Mouse (Mus musculus) liver, adult 2 months (tissue): ENCODE data around the gene 1700021F05Rik. TPM values are rescaled to one million over a fixed set of nuclear protein-coding genes. Genes with fewer than 3 reads are reported as not detected.

Experiments
- DNase-seq: peaks from one replicate; pipeline ENCODE4 v3.0.0-alpha.2; 2011; ENCODE audit warnings: low read depth, low spot score; ENCODE audit errors: extremely low read depth
- H3K27ac ChIP-seq: fragments of 200-500 bp; replicated peaks from 2 replicates; pipeline ENCODE4 v1.5.1; 2012; ENCODE audit warnings: low read depth, mild to moderate bottlenecking, control low read depth, inconsistent platforms, low read length; ENCODE audit not compliant: insufficient read depth
- H3K27me3 ChIP-seq: fragments of 200-500 bp; 2 replicates; pipeline ENCODE4 v1.6.1; 2012; ENCODE audit warnings: mild to moderate bottlenecking, moderate library complexity, low read length, inconsistent platforms; ENCODE audit not compliant: control insufficient read depth, insufficient read depth
- H3K36me3 ChIP-seq: fragments of 200-500 bp; 2 replicates; pipeline ENCODE4 v1.6.1; 2012; ENCODE audit warnings: low read length, inconsistent platforms; ENCODE audit not compliant: control insufficient read depth, insufficient read depth
- H3K4me1 ChIP-seq: fragments of 200-500 bp; 2 replicates; pipeline ENCODE4 v1.6.1; 2011; ENCODE audit warnings: low read length; ENCODE audit not compliant: control insufficient read depth, insufficient read depth
- H3K4me3 ChIP-seq: fragments of 200-500 bp; 2 replicates; pipeline ENCODE4 v1.5.1; 2011; ENCODE audit warnings: low read depth, mild to moderate bottlenecking, control low read depth, low read length, moderate library complexity; ENCODE audit not compliant: insufficient read depth
- H3K79me2 ChIP-seq: fragments of 200-500 bp; 2 replicates; pipeline ENCODE4 v1.6.1; 2012; ENCODE audit warnings: inconsistent platforms, mild to moderate bottlenecking, low read length, moderate library complexity; ENCODE audit not compliant: control insufficient read depth, insufficient read depth
- H3K9ac ChIP-seq: fragments of 200-500 bp; 2 replicates; pipeline ENCODE4 v1.6.1; 2012; ENCODE audit warnings: low read depth, mild to moderate bottlenecking, control low read depth, inconsistent platforms, low read length
- CTCF ChIP-seq: fragments of 200-500 bp; IDR thresholded peaks from 2 replicates; pipeline ENCODE4 v1.5.1; 2011; ENCODE audit warnings: low read depth, low read length, control low read depth
- POLR2A ChIP-seq: fragments of 200-500 bp; IDR thresholded peaks from 2 replicates; pipeline ENCODE4 v1.6.1; 2011; ENCODE audit warnings: low read length, control low read depth; ENCODE audit not compliant: insufficient read depth; ENCODE audit errors: extremely low read depth
- WGBS: fragments of 180-500 bp; shearing (Covaris S2); methylation state at CpG from one replicate; pipeline ENCODE4 v1.1.7; 2018; 5-methylcytosine and 5-hydroxymethylcytosine counted together
- polyA plus RNA-seq: library from polyadenylated mRNA; depleted of rRNA; stranded (reverse); fragments of >200 nt; gene quantifications from 2 replicates; pipeline ENCODE4 v1.2.3, GENCODE M21; 2012
- total RNA-seq: library from RNA; depleted of rRNA; stranded (reverse); fragments of >200 nt; gene quantifications from 2 replicates; pipeline ENCODE4 v1.2.3, GENCODE M21; 2014

Gene 1700021F05Rik
- total and polyA plus RNA-seq, 2 experiments, result 6.2 to 21.5 TPM

- no peaks in the 10 kb centered on the region for H3K79me2 ChIP-seq
- DNase-seq, result no peak
- WGBS, result 93% methylated on average over 4 of the region's 4 CpGs
- TF ChIP-seq CTCF (no peak), POLR2A (no peak)
- no peak overlapping the region for H3K9ac ChIP-seq
- no peak overlapping the region for H3K27ac ChIP-seq
- no peaks in the 10 kb centered on the region for H3K4me1 ChIP-seq
- no peaks in the 10 kb centered on the region for H3K27me3 ChIP-seq
- H3K36me3 ChIP-seq, result no peaks in the 10 kb centered on the region
- no peak overlapping the region for H3K4me3 ChIP-seq
These were observed 38.2 kb downstream of the 1700021F05Rik start for GRCm38 (mm10) chr10:43502599-43502998.

DNA sequence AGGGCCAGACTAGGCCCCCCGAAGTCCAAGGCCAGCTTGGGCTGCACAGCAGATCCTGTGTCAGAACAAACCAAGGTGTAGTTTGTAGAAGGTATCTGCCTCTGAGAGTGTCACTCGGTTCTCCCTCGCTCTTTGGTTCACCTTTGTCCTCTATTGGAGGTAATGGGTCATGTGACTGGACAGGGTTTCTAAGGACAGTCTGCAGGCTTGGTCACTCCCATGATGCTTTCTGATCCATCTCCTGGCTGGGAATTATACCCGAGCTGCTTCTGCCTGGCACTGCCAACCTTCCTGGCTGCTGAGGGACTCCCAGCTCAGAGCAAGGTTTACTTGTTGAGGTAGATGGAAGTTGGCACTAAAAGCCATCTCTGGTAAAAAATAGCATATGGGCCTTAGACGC is 49.9 kb downstream of the 1700021F05Rik start:
- TF ChIP-seq POLR2A (no peak), CTCF (no peak)
- H3K36me3 ChIP-seq, result no peaks in the 10 kb centered on the region
- 0 out of 2 replicates have a peak overlapping the region, but pooled peaks have one; percentile 3 for H3K9ac ChIP-seq
- peak; percentile 96 for DNase-seq
- 20% methylated on average over 5 of the region's 5 CpGs for WGBS
- peak overlapping the region; percentile 75 for H3K27ac ChIP-seq
- peaks cover 4% of the 10 kb centered on the region; the same call in 1 of the 2 replicates for H3K79me2 ChIP-seq
- H3K4me3 ChIP-seq, result no peak overlapping the region
- H3K4me1 ChIP-seq, result peaks cover 25% of the 10 kb centered on the region
- H3K27me3 ChIP-seq, result no peaks in the 10 kb centered on the region

DNA sequence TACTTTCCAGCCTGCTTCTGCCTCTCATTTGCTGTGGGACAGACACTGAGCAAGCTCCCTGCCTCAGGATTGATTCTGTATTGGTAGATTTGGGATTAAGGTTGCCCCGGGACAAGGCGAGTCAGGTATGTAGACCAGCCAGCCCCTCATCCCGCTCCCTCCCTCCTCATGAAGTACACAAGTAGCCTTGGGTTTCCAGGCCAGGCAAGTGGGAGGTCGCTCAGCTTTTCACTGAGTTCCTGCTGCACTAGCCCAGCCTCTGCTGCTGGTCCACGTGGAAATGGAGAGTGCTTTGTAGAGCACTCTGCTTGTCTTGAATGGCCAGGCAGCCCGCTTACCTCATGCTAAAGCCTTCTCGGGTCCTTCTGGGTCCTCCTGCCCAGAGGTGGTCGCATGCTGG is 50.8 kb downstream of the 1700021F05Rik start:
- TF ChIP-seq POLR2A (no peak), CTCF (no peak)
- no peak overlapping the region for H3K9ac ChIP-seq
- H3K79me2 ChIP-seq, result peaks cover 4% of the 10 kb centered on the region; the same call in 1 of the 2 replicates
- peaks cover 28% of the 10 kb centered on the region for H3K4me1 ChIP-seq
- 69% methylated on average over 8 of the region's 8 CpGs for WGBS
- peak overlapping the region; percentile 75 for H3K27ac ChIP-seq
- H3K4me3 ChIP-seq, result no peak overlapping the region
- H3K27me3 ChIP-seq, result no peaks in the 10 kb centered on the region
- DNase-seq, result no peak
- H3K36me3 ChIP-seq, result no peaks in the 10 kb centered on the region

- Histone ChIP-seq H3K36me3 (no peaks in the 10 kb centered on the region), H3K27ac (peak overlapping the region; percentile 75), H3K79me2 (peaks cover 4% of the 10 kb centered on the region; the same call in 1 of the 2 replicates), H3K4me3 (no peak overlapping the region), H3K9ac (no peak overlapping the region), H3K27me3 (no peaks in the 10 kb centered on the region), H3K4me1 (peaks cover 28% of the 10 kb centered on the region)
- WGBS, result 24% methylated on average over 6 of the region's 6 CpGs
- peak; percentile 40 for DNase-seq
- TF ChIP-seq POLR2A (no peak), CTCF (no peak)
These were observed 51.2 kb downstream of the 1700021F05Rik start for GRCm38 (mm10) chr10:43489550-43489949.

DNA sequence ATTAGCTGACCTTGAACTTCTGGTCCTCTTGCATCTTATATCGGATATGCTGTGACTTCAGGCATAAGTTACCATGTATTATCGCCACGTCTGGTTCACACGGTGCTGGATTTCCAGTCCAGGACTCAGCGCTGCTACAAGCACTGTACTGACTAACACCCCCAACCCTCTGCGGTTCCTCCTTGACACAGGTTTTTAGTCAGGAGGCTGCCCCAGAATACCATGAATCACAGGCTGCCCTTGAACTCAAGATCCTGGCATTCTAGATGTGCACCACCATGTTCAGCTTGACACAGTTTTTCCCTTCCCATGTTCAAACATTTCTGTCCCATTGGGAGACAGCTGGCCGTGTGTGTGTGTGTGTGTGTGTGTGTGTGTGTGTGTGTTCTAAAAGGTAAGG is 51.7 kb downstream of the 1700021F05Rik start:
- Histone ChIP-seq H3K27ac (no peak overlapping the region), H3K27me3 (no peaks in the 10 kb centered on the region), H3K79me2 (peaks cover 7% of the 10 kb centered on the region; the same call in 1 of the 2 replicates), H3K4me3 (no peak overlapping the region), H3K9ac (no peak overlapping the region), H3K4me1 (peaks cover 28% of the 10 kb centered on the region), H3K36me3 (no peaks in the 10 kb centered on the region)
- WGBS, result 83% methylated on average over 7 of the region's 7 CpGs
- no peak for DNase-seq
- TF ChIP-seq CTCF (no peak), POLR2A (no peak)

DNA sequence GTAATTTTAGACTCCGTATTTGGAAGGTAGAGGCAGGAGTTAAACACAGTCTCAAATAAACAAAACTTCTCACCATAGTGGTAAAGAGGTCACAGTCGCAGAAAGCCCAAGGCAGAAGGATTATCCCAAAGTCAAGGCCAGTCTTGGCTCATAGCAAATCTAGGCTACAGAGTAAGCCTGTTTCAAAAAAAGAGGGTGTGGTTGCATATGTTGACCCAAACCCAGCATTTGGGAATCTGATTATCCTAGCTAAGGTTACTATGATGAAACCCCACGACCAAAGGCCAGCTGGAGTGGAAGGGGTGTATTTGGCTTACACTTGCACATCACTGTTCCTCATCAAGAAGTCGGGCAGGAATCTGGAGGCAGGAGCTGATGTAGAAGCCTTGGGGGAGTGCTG is 52.5 kb downstream of the 1700021F05Rik start:
- DNase-seq, result no peak
- no peak overlapping the region for H3K27ac ChIP-seq
- TF ChIP-seq POLR2A, result no peak
- no peak overlapping the region for H3K9ac ChIP-seq
- WGBS, result 40% methylated on average over 4 of the region's 4 CpGs
- no peaks in the 10 kb centered on the region for H3K36me3 ChIP-seq
- H3K4me1 ChIP-seq, result peaks cover 31% of the 10 kb centered on the region
- no peak overlapping the region for H3K4me3 ChIP-seq
- H3K27me3 ChIP-seq, result no peaks in the 10 kb centered on the region
- H3K79me2 ChIP-seq, result peaks cover 6% of the 10 kb centered on the region; the same call in 1 of the 2 replicates
